Mouse (Mus musculus) megakaryocyte progenitor cell, adult 5-6 weeks (primary cell): ENCODE data around the gene Il10ra. TPM values are rescaled to one million over a fixed set of nuclear protein-coding genes. Genes with fewer than 3 reads are reported as not detected.
A peak's percentile ranks its signal among the peaks of the same experiment; 100 is the strongest.

ENCODE experiments used
- ATAC-seq: replicated peaks from 2 replicates; pipeline ENCODE4 v1.8.0; 2016; ENCODE audit warnings: mild to moderate bottlenecking, moderate TSS enrichment, inconsistent platforms; ENCODE audit not compliant: poor library complexity
- total RNA-seq, 2 experiments: library from RNA; stranded (forward) in 1 of 2; stranded (reverse) in 1 of 2; fragments of 157-497, 149-512 nt in 1 of 2; fragments of 200-1000 nt in 1 of 2; gene quantifications; 2 replicates each; pipeline versions ENCODE4 v1.2.3 to v1.2.4; 2015 to 2017

Il10ra gene
- 2.9 and 3.9 TPM in 2 replicates for total RNA-seq (2015)
- total RNA-seq (2017): 8.1 and 9.2 TPM in 2 replicates

DNA sequence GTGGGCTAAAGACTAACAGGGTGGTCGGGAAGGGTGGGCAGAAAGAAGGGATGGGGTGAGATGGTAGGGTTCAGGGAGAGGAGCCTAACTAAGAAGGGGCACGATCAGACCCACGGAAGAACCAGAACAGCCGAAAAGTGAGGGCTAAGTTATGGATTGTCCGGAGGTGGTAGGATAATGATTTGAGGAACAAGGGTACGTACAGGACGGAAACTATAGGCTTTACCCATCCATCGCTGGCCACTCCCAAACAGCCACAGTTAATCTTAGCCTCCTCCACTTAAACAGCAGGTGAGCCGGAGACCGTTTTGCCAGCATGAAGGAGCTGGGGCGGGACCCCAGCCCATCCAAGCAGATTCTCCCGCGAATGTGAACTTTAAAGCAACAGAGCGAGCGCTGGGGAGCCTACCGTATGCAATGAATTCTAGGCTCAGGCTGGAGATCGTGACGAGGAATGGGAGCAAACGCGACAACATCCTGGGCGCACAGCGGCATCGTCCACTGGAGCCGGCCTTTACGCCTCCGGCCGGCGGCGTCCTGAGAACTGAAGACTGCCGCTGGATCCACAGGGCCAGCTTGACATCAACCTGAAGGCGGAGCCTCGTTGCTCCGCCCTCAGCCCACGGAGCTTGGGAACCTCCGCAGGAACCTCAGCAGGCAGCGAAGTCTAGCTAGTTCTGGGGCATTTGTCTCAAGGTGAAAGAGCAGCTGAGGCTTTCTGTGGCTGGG, at the start of gene Il10ra:
Gene Il10ra (minus strand): TSS at position 553 of the 729 bp plus-strand sequence.
- ATAC-seq: peak; percentile 61

DNA sequence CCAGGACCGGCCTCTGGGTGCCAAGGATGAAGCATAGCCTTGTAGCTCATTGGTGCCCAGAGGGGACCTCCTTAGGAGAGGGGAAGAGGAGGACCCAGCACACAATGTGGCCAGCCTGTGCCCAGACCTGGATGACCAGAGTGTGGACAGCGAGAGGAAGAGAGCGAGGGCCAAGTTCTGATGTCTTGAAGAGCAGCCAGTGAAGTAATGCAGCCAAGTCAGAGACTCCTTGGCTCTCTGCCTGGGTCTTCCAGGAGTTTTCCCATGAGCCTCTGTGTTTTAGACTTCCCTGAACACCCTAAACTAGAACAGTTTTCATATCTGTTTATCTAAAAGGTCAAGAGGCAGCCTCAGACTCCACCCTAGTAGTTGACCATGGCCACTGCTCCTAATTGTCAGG, 48.7 kb upstream of the Il10ra start:
- no peak for ATAC-seq

DNA sequence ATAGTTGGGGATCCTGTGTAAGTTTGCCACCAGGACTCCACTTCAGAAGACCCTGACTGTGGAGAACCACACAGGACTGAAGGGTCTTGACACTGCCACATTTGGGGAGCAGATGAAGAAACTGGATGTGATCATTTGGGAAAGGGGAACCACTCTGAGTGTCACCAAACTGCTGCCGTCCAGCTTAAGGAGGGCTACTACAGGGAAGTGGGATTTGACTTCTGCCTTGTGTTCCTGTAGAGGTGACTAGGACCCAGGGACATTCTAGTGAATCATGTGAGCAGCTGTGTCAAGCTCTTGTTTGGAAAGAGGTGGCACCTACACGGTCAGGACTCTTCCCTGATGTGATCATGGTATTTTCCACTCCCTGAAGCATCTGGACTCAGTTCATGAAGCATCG, 45.0 kb upstream of the Il10ra start:
- peak; percentile 63 for ATAC-seq

DNA sequence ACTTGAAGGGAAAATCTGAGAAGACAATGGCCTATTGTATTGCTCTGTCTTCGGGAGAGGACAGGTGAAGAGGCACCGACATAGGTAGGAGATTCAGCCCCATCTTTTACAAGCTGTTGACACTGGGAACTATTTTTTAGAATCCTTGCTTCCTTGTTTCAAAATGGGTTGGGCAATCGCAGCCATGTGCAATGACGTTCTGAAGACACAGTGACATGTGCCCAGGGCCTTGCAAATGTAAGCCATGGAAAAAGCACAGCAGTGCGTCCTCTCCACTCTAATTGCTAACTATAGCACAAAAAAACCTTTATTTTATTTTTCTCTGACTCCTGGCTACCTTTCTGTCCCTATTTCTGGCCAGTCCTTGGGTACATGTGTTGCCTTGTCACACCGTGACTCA, 42.9 kb upstream of the Il10ra start:
- ATAC-seq: peak; percentile 57

DNA sequence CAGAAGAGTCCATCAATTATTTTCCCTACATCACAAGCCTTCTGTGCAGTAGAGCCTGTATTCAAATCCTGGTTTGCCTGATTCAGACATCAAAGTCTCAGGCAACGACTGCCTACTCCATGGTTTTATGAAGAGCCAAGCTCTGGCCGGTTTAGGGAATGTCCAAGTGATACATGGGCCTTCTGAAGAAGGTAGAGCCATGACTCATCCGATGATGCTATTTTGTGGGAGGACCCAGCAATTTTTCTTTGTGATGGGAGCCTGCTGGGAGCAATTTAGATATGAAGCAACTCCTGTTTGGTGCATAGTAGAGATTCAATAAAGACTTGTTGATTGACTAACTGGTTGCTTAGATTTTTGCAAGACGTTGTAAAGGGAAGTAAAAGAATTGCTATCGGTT, 39.6 kb upstream of the Il10ra start:
- no peak for ATAC-seq

DNA sequence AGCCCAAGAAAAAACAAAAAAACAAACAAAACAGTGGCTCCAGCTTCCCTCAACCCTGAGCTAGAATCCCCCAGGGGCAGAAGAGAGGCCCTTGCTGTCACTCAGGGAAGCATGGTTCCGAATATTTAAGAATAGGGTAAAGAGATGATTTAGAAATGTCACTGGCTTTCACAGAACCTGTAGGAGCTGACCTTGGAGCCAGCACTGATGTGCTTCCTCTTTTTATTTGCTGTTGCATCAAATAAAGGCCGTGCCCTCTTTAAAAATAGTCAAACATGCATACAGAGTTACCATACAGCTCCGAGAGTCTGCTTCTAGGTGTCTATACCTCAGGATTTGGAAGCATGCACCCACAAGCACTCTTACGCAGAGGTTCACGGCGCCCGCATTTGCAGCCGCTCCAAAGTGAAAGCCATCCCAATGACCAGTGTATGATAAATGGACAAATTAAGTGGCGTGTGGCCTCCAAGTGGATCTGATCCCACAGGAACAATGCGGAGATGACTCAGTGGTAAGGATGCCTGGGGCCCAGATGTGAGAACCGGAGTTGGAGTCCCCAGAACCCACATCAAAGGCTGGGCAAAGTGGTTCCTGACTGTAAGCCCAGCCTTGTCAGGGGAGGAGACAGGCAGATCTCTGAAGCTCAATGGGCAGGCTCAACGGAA, 37.9 kb upstream of the Il10ra start:
- no peak for ATAC-seq

DNA sequence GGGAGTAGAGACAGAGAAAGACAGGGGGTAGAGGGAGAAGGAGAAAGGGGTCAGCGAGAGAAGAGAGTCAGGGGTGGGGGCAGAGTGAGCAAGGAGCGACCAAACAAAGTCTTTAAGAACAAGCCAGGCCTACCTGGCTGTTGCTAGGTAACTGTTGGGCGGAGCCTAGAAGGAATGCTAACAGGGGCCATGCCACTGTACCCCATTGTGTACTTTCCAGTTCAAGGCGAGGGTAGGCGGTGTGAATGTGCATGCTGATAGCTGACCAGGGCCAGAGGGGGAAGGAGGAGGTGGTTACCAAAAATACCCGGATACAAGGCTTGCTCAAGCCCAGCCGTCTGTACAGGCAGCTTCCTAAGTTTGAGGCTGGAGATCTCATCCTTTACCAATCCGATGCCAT, 32.8 kb upstream of the Il10ra start:
- ATAC-seq: no peak

DNA sequence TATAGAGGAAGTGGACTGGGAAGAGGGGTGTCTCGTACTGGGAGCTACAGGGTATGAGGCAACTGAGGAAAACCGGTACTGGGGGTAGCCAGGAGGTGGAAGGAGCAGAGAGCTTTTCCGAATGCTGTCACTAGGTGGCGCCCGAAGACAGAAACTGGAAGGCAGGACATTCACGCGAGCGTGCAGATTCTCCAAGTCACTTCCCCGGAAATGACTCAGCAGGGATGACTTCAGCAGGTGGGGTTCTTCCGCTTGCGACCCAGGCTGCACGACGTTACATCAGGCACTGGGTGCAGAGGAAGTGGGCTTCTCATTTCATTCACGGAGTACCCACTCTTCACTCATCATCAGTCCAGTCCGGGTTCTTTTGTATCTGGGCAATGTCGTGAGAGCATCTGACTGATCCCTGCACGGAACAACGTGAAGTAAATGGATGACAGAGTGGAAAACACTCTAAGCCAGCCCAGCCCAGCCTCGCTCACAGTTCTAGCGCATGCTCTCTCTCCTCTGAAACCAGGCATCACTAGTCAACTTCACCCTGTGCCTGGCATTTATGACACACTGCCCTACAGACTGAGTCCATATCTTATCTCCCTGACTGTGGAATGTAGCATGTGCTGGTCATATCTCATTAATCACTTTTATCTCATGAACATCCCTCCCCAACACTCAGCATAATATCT, 31.6 kb upstream of the Il10ra start:
- ATAC-seq: peak; percentile 90

DNA sequence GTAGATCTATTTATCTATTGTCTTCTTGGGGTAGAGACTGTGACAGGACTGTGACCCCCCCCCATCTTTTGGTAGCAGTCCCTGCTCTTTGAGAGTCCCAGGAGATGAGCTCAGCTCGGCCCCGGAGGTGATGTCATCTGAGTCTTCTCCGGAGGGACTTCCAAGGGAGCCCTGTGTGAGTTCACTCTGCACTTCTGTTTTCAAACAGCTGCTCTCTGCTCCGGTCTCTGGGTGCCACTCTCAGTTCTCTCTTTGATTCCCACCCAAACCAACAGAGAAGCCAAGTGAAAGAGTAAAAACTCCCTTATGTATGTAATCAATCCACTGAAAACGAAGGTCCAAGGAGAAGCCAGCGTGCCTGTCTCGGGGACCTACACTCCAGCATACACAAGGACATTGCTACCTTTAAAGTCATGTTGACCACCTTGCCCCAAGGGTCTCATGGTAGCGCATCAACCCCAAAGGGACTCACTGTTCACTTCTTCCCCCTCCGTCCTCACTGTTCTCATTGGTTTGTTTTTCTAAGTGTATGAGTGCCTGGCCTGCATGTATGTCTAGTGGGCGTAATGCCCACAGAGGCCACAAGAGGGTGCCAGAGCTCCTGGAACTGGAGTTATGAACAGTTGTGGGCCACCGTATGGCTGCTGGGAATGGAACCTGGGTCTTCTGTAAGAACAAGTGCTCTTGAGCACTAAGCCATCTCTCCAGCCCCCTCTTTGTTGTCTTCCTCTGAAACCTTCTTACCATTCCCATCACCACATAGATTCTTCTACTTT, 30.5 kb upstream of the Il10ra start:
- peak; percentile 48 for ATAC-seq

DNA sequence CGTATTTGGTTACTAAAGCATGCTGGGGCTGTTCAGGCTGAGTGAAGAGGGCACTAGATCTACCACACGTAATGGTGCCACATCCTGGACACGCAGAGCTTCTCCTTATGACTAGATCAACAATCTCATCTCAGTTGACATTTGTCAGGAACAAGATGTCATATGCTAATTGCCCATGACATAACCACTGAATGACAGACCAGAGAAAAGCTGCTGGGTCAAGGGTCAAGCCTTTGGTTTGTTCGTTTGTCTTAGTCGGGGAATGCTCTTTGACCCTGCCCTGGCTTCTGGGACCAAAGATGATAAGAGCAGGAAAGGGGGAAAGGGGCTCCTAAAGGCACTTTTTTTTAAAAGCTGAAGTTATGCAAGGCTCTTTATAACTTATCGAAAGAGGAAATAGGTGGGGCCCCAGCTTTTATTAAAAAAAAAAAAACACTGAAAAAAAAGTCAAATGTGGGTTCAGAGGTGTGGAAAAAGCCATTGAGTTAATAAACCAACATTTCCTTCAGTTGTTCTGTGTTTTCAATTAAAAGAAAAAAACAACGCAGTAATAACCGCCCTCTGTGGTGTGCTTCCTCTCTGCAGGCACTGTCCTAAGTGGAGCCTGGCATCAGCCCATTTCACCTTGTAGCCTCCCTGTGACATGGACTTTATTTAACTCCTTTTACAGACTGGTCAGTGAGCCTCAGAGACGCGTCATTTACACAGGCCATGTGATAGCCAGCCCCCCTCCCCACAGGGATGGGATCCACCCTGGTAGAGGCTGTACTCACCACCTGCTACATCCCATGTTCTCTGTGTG, 25.5 kb upstream of the Il10ra start:
- ATAC-seq: peak; percentile 52

DNA sequence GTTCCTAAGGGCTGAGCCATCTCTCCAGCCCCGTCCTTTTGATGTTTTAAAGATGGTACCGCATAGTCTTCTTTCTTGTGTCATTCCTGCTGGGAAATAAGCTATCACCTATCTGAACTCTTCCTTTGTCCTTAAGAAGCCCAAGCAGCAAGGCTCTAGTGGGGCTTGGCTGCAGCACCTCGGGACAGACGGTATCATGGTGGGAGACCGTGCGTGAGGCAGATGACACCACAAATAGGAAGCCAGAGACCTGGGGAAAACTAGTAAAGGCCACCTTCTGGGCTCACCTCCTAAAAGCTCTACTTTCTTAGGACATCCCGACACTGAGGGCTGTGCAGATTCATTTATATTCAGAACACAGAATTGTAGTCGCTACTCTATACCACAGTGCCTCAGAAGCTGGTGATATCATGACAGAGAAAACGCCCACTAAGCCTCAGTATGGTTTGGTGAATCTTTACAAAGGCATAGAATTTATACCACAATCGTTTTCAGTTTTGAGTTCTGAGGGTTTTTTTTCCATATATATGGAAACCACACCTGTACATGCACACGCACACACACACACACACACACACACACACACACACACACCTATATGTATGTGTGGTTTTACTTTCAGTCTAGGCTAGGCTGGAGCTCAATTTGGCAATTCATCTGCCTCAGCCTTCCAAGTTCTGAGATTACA, 22.7 kb upstream of the Il10ra start:
- ATAC-seq: no peak

DNA sequence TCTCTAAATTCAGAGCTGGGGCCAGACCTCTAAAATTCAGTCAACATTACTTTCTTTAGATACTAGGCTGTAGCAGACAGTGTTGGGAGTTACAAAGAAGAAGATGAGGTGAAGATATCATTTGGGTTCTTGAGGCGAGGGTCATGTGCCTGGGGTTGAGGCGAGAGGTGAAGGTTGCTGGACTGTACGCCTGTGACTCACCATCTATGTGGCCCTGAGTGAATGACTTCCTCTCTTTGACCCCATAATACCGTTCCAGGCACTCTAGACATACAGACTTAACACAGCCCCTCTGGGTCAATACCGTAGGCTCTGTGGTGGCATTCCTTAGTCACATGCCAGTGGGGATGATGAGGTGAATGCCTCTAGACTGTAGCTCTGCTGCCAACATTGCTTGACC, 13.5 kb upstream of the Il10ra start:
- peak; percentile 35; the same call in 1 of the 2 replicates for ATAC-seq

DNA sequence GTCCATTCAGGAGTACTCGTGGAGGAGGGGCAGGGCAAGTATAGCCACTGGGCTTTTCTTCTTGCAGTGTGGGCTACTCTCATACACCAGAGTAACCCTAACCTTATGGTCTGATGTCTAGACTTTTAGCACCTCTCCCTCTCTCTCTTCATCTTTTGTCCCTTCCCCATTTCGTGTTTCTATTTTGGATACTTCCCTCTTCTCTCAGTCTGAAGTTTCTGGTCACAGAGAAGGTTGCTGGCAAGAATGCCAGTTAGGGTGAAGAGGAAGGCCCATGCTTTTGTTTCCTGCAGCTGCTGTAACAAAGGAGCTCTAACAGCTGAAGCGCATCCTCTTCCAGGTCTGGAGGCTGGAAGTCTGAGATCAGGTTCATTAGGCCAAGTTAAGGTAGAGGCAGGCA, 11.9 kb upstream of the Il10ra start:
- peak; percentile 70 for ATAC-seq

DNA sequence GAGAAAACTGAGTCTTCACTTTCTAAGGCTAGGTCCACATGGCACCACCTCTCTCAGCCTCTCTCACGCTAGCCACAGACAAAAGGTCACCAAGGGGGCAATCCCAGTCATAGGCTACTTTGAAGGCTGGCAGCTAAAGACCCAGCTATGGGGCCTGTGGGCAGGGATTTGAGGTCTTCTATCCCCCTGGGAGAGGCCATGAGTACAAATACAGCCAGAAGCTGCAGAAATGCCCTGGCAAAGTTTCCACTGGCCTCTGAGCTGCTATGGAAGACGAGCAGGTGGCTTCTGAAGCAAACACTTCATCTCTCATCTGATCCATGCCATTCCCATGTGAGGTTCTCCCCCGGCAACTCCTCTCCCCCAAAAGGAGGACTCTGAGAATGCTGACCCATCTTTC, 11.1 kb upstream of the Il10ra start:
- no peak for ATAC-seq

DNA sequence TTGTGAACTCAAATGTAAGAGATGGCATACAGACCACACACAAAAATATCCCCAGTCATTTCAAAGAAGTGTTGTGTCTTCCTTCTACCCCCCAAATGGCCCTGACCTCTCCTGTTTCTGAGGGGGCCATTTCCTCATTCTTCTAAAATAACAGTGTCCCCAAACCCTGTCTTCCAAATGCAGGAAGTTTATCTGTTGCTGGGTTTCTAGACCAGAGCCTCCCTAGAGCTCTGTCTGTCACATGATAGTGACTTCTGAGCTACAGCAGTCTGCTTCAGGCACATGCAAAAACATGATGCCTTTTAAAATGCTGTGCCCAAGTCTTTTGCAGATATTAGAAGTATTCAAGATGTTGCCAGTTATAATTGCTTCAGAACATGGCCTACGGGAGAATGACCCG, 5.7 kb upstream of the Il10ra start:
- ATAC-seq: peak; percentile 27

DNA sequence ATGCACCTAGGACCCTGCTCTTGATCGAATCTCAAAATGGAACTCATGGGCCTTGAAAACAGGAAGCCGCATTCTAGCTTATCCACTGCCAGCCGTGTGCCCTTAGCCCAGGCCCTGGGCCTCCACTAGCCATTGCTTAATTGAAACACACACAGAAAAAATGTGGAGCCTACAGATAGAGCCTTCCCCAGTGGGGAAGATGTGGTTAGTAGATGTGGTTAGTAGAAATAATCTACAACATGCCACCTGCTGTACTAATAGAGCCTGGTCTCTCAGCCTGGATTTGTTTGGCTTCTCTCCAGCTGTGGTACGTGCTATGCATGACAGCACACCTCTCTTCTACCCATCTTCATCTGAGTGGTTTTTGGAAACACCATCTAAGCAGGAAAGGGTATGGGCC, 5.3 kb upstream of the Il10ra start:
- ATAC-seq: peak; percentile 95

DNA sequence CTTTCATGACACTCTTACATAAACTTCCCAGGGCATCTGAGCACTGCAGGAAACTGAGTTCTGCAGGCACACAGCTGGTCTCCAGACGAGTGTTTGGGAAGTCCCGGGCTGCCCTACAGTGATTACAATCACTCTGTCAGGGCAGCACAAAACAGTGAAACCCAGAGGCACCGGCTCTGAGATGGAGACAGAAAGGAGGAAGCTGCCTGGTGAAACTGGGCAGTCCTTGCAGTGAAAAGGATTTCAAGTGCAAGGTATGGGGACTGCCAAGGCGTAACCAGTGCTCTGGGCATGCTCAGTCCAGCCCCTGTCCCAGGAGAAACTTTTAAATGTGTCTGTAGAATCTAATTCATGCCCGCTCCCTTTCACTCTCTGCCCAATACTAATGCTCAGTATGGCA, 3.3 kb upstream of the Il10ra start:
- ATAC-seq: no peak

DNA sequence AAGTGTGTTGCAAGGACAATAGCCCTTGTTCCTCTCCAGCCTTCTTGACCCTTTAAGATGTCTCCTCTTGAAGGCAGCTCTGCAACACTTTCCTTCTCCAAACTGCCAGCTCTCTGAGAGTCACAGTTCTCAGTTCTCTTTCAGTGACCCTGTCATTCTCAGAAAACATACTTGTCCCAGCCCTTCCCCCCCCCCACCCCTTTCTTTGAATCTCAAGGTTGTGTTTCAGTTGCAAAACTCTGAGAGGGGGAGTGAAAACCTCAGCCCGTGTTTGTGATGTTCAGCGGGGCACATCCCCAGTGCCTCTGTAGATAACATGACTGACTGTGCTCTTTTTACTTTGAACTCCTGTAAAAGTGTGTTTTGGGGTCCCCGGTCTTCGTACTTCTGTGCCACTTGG, 870 bp downstream of the Il10ra start:
- peak; percentile 50 for ATAC-seq

DNA sequence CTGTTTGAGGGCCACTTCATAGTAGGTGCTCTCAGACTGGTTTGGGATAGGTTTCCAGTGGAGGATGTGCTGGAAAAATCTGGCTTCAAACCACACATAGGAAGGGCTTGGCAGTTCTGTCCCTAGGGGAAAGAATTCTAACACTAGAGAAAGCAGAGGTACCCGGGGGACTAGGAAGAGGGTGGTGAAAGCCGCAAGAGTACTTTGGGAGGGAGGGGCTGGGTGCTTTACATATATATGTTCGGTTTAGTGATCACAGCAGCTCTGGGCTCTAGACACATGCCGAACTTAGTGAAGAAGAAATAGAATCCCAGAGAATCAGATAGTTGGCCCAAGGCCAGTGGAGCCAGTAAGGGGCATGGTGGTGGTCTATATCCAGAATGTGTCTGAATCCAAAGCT, 1.9 kb downstream of the Il10ra start:
- ATAC-seq: no peak

DNA sequence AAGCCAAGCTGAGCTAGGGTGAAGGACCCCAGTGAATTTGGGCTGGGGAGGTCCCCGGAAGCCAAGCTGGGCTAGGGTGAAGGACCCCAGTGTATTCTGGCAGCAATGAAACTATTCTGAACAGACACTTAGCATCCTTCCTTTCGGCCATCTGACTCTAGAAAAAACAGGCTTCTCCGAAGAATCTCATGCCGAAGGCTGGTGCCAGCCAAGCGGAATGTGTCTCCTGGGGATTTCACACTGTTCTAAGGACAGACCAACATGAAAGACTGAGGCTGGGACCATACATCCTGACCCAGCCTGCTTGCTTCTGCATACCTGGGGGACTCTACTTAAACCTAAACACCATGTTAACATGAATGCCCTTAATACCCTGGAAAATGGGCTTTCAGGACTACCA, 7.1 kb downstream of the Il10ra start:
- ATAC-seq: no peak
